Comparison of ENCODE assay signal across 13 mouse cellular contexts in the genomic region with DNA sequence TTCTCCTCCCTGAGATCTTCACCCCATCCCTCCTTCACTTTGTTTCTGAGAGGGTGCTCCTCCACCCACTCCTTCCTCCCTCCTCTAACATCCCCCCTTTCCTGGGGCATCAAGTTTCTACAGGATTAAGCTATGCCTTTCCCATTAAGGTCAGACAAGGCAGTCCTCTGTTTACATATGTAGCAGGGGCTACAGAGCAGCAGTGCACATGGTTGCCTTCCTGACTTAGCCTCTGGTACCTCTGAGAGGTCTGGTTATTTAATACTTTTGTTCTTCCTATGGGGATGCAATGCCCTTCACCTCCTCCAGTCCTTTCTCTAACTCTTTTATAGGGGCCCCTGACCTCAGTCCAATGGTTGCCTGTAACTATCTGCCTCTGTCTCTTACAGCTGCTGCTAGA.
"Had no signal": no experiment of that assay in that cellular context is flagged by ENCODE, and none has a peak within 500 bp of the region (broad histone marks: within the 10 kb centered on the region; RNA-seq: fewer than 3 reads in every experiment).

No protein-coding gene starts in this region.

- H3K9me3 ChIP-seq: limb, embryonic 13.5 days; liver, embryonic 13.5 days; lung, embryonic 15.5 days; midbrain, embryonic 13.5 days had no signal

- H3K27me3 ChIP-seq: limb, embryonic 13.5 days; liver, embryonic 13.5 days; lung, embryonic 15.5 days; midbrain, embryonic 13.5 days had no signal

- DNase-seq: kidney, adult 9 months; liver, embryonic 13.5 days; liver, postnatal 0 days; lung, postnatal 14 days; right cerebral cortex, adult 18-20 months; right cerebral cortex, postnatal 25 days; thymus, postnatal 4 days had no signal

- H3K36me3 ChIP-seq: limb, embryonic 13.5 days; liver, embryonic 13.5 days; lung, embryonic 15.5 days; midbrain, embryonic 13.5 days had no signal

- ATAC-seq: intestine, embryonic 16.5 days; liver, postnatal 0 days; midbrain, embryonic 13.5 days had no signal

- H3K4me1 ChIP-seq: liver, embryonic 13.5 days; lung, embryonic 15.5 days; midbrain, embryonic 13.5 days had no signal

- H3K4me2 ChIP-seq: limb, embryonic 13.5 days; liver, embryonic 13.5 days; lung, embryonic 15.5 days; midbrain, embryonic 13.5 days had no signal

- H3K9ac ChIP-seq: limb, embryonic 13.5 days; liver, embryonic 13.5 days; liver, postnatal 0 days; lung, embryonic 15.5 days; midbrain, embryonic 13.5 days had no signal

- H3K27ac ChIP-seq: left cerebral cortex, adult 2 months; limb, embryonic 13.5 days; liver, embryonic 13.5 days; lung, embryonic 15.5 days; midbrain, embryonic 13.5 days; stomach, postnatal 0 days had no signal

- H3K4me3 ChIP-seq: left cerebral cortex, adult 2 months; limb, embryonic 13.5 days; liver, embryonic 13.5 days; lung, embryonic 15.5 days; midbrain, embryonic 13.5 days had no signal
